Mouse (Mus musculus) right cerebral cortex, postnatal 10 days (tissue): ENCODE measurements around the gene Wtap.
"Not testable (repeated sequence)": the region's sequence is repeated elsewhere in the genome, so short reads cannot be mapped to it uniquely, and the experiment has no call there.

Experiments used
- DNase-seq, 2 experiments: peaks; one replicate each; pipeline ENCODE4 v3.0.0; 2021; ENCODE audit warnings: low spot score in 2 of 2

Gene Wtap

GRCm38 (mm10) chr17:12963476-12963875 lies 30.5 kb downstream of the Wtap start:
- no peak for DNase-seq

- DNase-seq: peak; percentile 97 to 98
These were observed 33.6 kb downstream of the Wtap start, which contains the start of gene Acat2 for GRCm38 (mm10) chr17:12960331-12960873. Gene Acat2, minus strand, starts transcription at chr17:12960747.

GRCm38 (mm10) chr17:12959377-12959776 lies 34.6 kb downstream of the Wtap start:
- DNase-seq: not testable (repeated sequence)

GRCm38 (mm10) chr17:12956664-12957063 lies 37.3 kb downstream of the Wtap start:
- no peak for DNase-seq

GRCm38 (mm10) chr17:12949669-12950068 lies 44.3 kb downstream of the Wtap start:
- no peak for DNase-seq

- DNase-seq: no peak
These were observed 51.4 kb downstream of the Wtap start for GRCm38 (mm10) chr17:12942459-12943162.

GRCm38 (mm10) chr17:12941543-12942260 lies 52.3 kb downstream of the Wtap start:
- DNase-seq: no peak

GRCm38 (mm10) chr17:12940151-12940805 lies 53.7 kb downstream of the Wtap start, which contains the start of gene Acat3:
Gene Acat3, minus strand, starts transcription at chr17:12940600.
- DNase-seq: no peak

- not testable (repeated sequence) for DNase-seq
These were observed 54.4 kb downstream of the Wtap start for GRCm38 (mm10) chr17:12939377-12940148.

GRCm38 (mm10) chr17:12938077-12938476 lies 55.9 kb downstream of the Wtap start:
- no peak for DNase-seq

- DNase-seq: no peak
These were observed 56.5 kb downstream of the Wtap start for GRCm38 (mm10) chr17:12937412-12937970.

- no peak for DNase-seq
These were observed 58.2 kb downstream of the Wtap start for GRCm38 (mm10) chr17:12935719-12936118.

GRCm38 (mm10) chr17:12931576-12931975 lies 62.4 kb downstream of the Wtap start:
- not testable (repeated sequence) for DNase-seq

- no peak for DNase-seq
These were observed 68.2 kb downstream of the Wtap start for GRCm38 (mm10) chr17:12925703-12926180.

GRCm38 (mm10) chr17:12925001-12925400 lies 69.0 kb downstream of the Wtap start:
- no peak for DNase-seq

GRCm38 (mm10) chr17:12921073-12921472 lies 72.9 kb downstream of the Wtap start:
- DNase-seq: no peak
